Mouse (Mus musculus): ENCODE measurements around the gene Tln2.

GRCm38 (mm10) chr9:67304992-67305391 lies 254.5 kb downstream of the Tln2 start:
- TF ChIP-seq CTCF (IDR thresholded peaks at IDR 0.05; ENCODE audit: control insufficient read depth, insufficient read depth, insufficient read length) (no peak), MYOD1 (IDR thresholded peaks at IDR 0.05; ENCODE audit: control insufficient read depth, insufficient read length, low read depth) (no peak), MAX (IDR thresholded peaks at IDR 0.05) (no peak), USF1 (IDR thresholded peaks at IDR 0.05; ENCODE audit: low read depth) (no peak), CEBPB (IDR thresholded peaks at IDR 0.05; ENCODE audit: low read depth) (no peak)

Data from C2C12 (cell line).